Mouse (Mus musculus): ENCODE measurements around the gene Sgsm1. TPM values are rescaled to one million over a fixed set of nuclear protein-coding genes. Genes with fewer than 3 reads are reported as not detected.
"Not testable (repeated sequence)": the region's sequence is repeated elsewhere in the genome, so short reads cannot be mapped to it uniquely, and the experiment has no call there.

The Sgsm1 gene
- not detected for polyA plus RNA-seq (2017; shearing (Covaris generic))

GRCm38 (mm10) chr5:113310377-113311003 is at the start of gene Sgsm1:
TSS of gene Sgsm1 (minus strand) at chr5:113310786.
- ATAC-seq, result no peak

GRCm38 (mm10) chr5:113358833-113359232 is 48.2 kb upstream of the Sgsm1 start:
- no peak for ATAC-seq

- no peak for ATAC-seq
Measured at GRCm38 (mm10) chr5:113357656-113358055, 47.1 kb upstream of the Sgsm1 start.

GRCm38 (mm10) chr5:113357186-113357585 is 46.6 kb upstream of the Sgsm1 start, which contains the start of gene Aym1:
TSS of gene Aym1 (plus strand) at chr5:113357294.
- ATAC-seq, result no peak

- no peak for ATAC-seq
Measured at GRCm38 (mm10) chr5:113354311-113354710, 43.7 kb upstream of the Sgsm1 start.

- no peak for ATAC-seq
Measured at GRCm38 (mm10) chr5:113352636-113353035, 42.0 kb upstream of the Sgsm1 start.

- no peak for ATAC-seq
Measured at GRCm38 (mm10) chr5:113351768-113352167, 41.2 kb upstream of the Sgsm1 start.

GRCm38 (mm10) chr5:113349810-113350209 is 39.2 kb upstream of the Sgsm1 start:
- no peak for ATAC-seq

GRCm38 (mm10) chr5:113349226-113349625 is 38.6 kb upstream of the Sgsm1 start:
- ATAC-seq, result no peak

- ATAC-seq, result no peak
Measured at GRCm38 (mm10) chr5:113348597-113348996, 38.0 kb upstream of the Sgsm1 start.

- ATAC-seq, result no peak
Measured at GRCm38 (mm10) chr5:113347593-113347992, 37.0 kb upstream of the Sgsm1 start.

- not testable (repeated sequence) for ATAC-seq
Measured at GRCm38 (mm10) chr5:113346651-113347050, 36.1 kb upstream of the Sgsm1 start.

GRCm38 (mm10) chr5:113345781-113346180 is 35.2 kb upstream of the Sgsm1 start:
- ATAC-seq, result no peak

- ATAC-seq, result no peak
Measured at GRCm38 (mm10) chr5:113344635-113345386, 34.2 kb upstream of the Sgsm1 start.

GRCm38 (mm10) chr5:113336281-113336680 is 25.7 kb upstream of the Sgsm1 start:
- no peak for ATAC-seq

GRCm38 (mm10) chr5:113335732-113336131 is 25.1 kb upstream of the Sgsm1 start:
- ATAC-seq, result no peak

- no peak for ATAC-seq
Measured at GRCm38 (mm10) chr5:113334621-113335530, 24.3 kb upstream of the Sgsm1 start.

GRCm38 (mm10) chr5:113332899-113333298 is 22.3 kb upstream of the Sgsm1 start:
- ATAC-seq, result no peak

GRCm38 (mm10) chr5:113332239-113332638 is 21.7 kb upstream of the Sgsm1 start:
- ATAC-seq, result no peak

GRCm38 (mm10) chr5:113330202-113330601 is 19.6 kb upstream of the Sgsm1 start:
- no peak for ATAC-seq

- no peak for ATAC-seq
Measured at GRCm38 (mm10) chr5:113329463-113329862, 18.9 kb upstream of the Sgsm1 start.

GRCm38 (mm10) chr5:113323784-113324638 is 13.4 kb upstream of the Sgsm1 start:
- ATAC-seq, result no peak

Measured in CD4-positive, CD25-positive, alpha-beta regulatory T cell, adult 4 months (primary cell).